Mouse (Mus musculus) CH12.LX (cell line): ENCODE data around the gene Lyst. TPM values are rescaled to one million over a fixed set of nuclear protein-coding genes. Genes with fewer than 3 reads are reported as not detected.
A peak's percentile ranks its signal among the peaks of the same experiment; 100 is the strongest.

ENCODE experiments used
- DNase-seq: peaks from one replicate; pipeline ENCODE4 v3.0.0-alpha.2; 2013; ENCODE audit errors: extremely low read depth
- H3K27ac ChIP-seq: 2 replicates; pipeline ENCODE4 v1.5.1; 2012; ENCODE audit warnings: low read depth, mild to moderate bottlenecking, control low read depth, moderate library complexity; ENCODE audit not compliant: insufficient read depth
- H3K27me3 ChIP-seq: replicated peaks from 2 replicates; pipeline ENCODE3; 2012; ENCODE audit warnings: inconsistent platforms
- H3K36me3 ChIP-seq, 2 experiments: replicated peaks in 1 of 2; 2 replicates each; pipeline versions ENCODE3 to v1.6.1; 2012; ENCODE audit warnings: inconsistent platforms in 1 of 2, low read length in 1 of 2, mild to moderate bottlenecking in 1 of 2, mixed read lengths in 1 of 2, moderate library complexity in 1 of 2; ENCODE audit not compliant: control insufficient read depth in 1 of 2, insufficient read depth in 1 of 2
- H3K4me1 ChIP-seq, 2 experiments: 2 replicates each; pipeline ENCODE4 v1.6.1; 2012; ENCODE audit warnings: inconsistent platforms in 1 of 2, moderate library complexity in 1 of 2; ENCODE audit not compliant: insufficient read depth in 2 of 2, control insufficient read depth in 1 of 2
- H3K4me2 ChIP-seq: 2 replicates; pipeline ENCODE4 v1.6.1; 2012; ENCODE audit warnings: low read depth, mild to moderate bottlenecking, control low read depth; ENCODE audit not compliant: poor library complexity, insufficient read depth, severe bottlenecking
- H3K4me3 ChIP-seq, 3 experiments: fragments of 150-350 bp in 1 of 3; sonication (generic) in 1 of 3; replicated peaks in 1 of 3; 2 replicates each; pipeline versions ENCODE3 to v1.5.1; 2011 to 2012; ENCODE audit warnings: low read depth in 2 of 3, low read length in 2 of 3, mild to moderate bottlenecking in 2 of 3, moderate library complexity in 2 of 3, control low read depth in 1 of 3, improper control_type of control experiment in 1 of 3, inconsistent platforms in 1 of 3, mixed read lengths in 1 of 3; ENCODE audit not compliant: poor library complexity in 1 of 3
- H3K79me2 ChIP-seq: replicated peaks from 2 replicates; pipeline ENCODE4 v1.6.1; 2012; ENCODE audit warnings: mild to moderate bottlenecking, moderate library complexity; ENCODE audit not compliant: control insufficient read depth, poor library complexity, insufficient read depth, severe bottlenecking; ENCODE audit errors: extremely low read depth
- H3K9ac ChIP-seq: 2 replicates; pipeline ENCODE4 v1.6.1; 2012; ENCODE audit warnings: low read depth, mild to moderate bottlenecking, control low read depth, moderate library complexity; ENCODE audit not compliant: insufficient read depth
- H3K9me3 ChIP-seq: replicated peaks from 2 replicates; pipeline ENCODE3; 2012; ENCODE audit warnings: low read length, inconsistent platforms, mixed read lengths
- BHLHE40 ChIP-seq: IDR thresholded peaks from 2 replicates; pipeline ENCODE4 v1.6.1; 2011; ENCODE audit warnings: mild to moderate bottlenecking, low read depth, low read length, improper control_type of control experiment
- CHD1 ChIP-seq: IDR thresholded peaks from 2 replicates; pipeline ENCODE4 v1.6.1; 2012; ENCODE audit warnings: low read depth, low read length, improper control_type of control experiment, inconsistent platforms
- CHD2 ChIP-seq: IDR thresholded peaks from 2 replicates; pipeline ENCODE4 v1.6.1; 2011; ENCODE audit warnings: low read length, improper control_type of control experiment
- CTCF ChIP-seq, 2 experiments: IDR thresholded peaks in 1 of 2; conservative IDR thresholded peaks in 1 of 2; 2 replicates each; pipeline ENCODE4 v1.5.1; 2011 to 2012; ENCODE audit warnings: low read depth in 2 of 2, low read length in 2 of 2, improper control_type of control experiment in 1 of 2, inconsistent platforms in 1 of 2, mild to moderate bottlenecking in 1 of 2, moderate library complexity in 1 of 2
- E2F4 ChIP-seq: IDR thresholded peaks from 2 replicates; pipeline ENCODE4 v1.6.1; 2011; ENCODE audit warnings: low read depth, low read length, improper control_type of control experiment; ENCODE audit not compliant: insufficient replicate concordance
- ELF1 ChIP-seq: IDR thresholded peaks from 2 replicates; pipeline ENCODE4 v1.6.1; 2014; ENCODE audit warnings: low read depth, mild to moderate bottlenecking, inconsistent platforms, low read length, improper control_type of control experiment
- EP300 ChIP-seq: IDR thresholded peaks from 2 replicates; pipeline ENCODE4 v1.6.1; 2011; ENCODE audit warnings: low read length, improper control_type of control experiment
- GABPA ChIP-seq: IDR thresholded peaks from 2 replicates; pipeline ENCODE4 v1.6.1; 2012; ENCODE audit warnings: low read depth, low read length, improper control_type of control experiment, inconsistent platforms; ENCODE audit not compliant: insufficient replicate concordance
- IRF4 ChIP-seq: IDR thresholded peaks from 2 replicates; pipeline ENCODE4 v1.6.1; 2014; ENCODE audit warnings: low read depth, mild to moderate bottlenecking, inconsistent platforms, low read length, improper control_type of control experiment
- JUND ChIP-seq: conservative IDR thresholded peaks from 2 replicates; pipeline ENCODE4 v1.6.1; 2011; ENCODE audit warnings: low read depth, low read length, improper control_type of control experiment
- MAFK ChIP-seq: IDR thresholded peaks from 2 replicates; pipeline ENCODE4 v1.6.1; 2011; ENCODE audit warnings: low read length, improper control_type of control experiment; ENCODE audit not compliant: insufficient replicate concordance
- MAX ChIP-seq: IDR thresholded peaks from 2 replicates; pipeline ENCODE4 v1.6.1; 2011; ENCODE audit warnings: low read length, improper control_type of control experiment
- MAZ ChIP-seq: IDR thresholded peaks from 2 replicates; pipeline ENCODE4 v1.6.1; 2012; ENCODE audit warnings: low read depth, mild to moderate bottlenecking, inconsistent platforms, low read length, improper control_type of control experiment, moderate library complexity
- MEF2A ChIP-seq: IDR thresholded peaks from 2 replicates; pipeline ENCODE4 v1.6.1; 2014; ENCODE audit warnings: low read depth, mild to moderate bottlenecking, inconsistent platforms, low read length, improper control_type of control experiment, borderline replicate concordance
- MXI1 ChIP-seq: IDR thresholded peaks from 2 replicates; pipeline ENCODE4 v1.6.1; 2011; ENCODE audit warnings: mild to moderate bottlenecking, low read depth, low read length, improper control_type of control experiment
- MYC ChIP-seq: IDR thresholded peaks from 2 replicates; pipeline ENCODE4 v1.6.1; 2011; ENCODE audit warnings: low read depth, mild to moderate bottlenecking, improper control_type of control experiment, low read length
- NELFE ChIP-seq: IDR thresholded peaks from 2 replicates; pipeline ENCODE4 v1.6.1; 2011; ENCODE audit warnings: low read depth, low read length, improper control_type of control experiment
- NRF1 ChIP-seq: IDR thresholded peaks from 2 replicates; pipeline ENCODE4 v1.6.1; 2014; ENCODE audit warnings: low read depth, mild to moderate bottlenecking, inconsistent platforms, low read length, improper control_type of control experiment, moderate library complexity
- POLR2A ChIP-seq: IDR thresholded peaks from 2 replicates; pipeline ENCODE4 v1.6.1; 2011; ENCODE audit warnings: low read depth, mild to moderate bottlenecking, improper control_type of control experiment, low read length
- POLR2AphosphoS2 ChIP-seq: IDR thresholded peaks from 2 replicates; pipeline ENCODE4 v1.6.1; 2011; ENCODE audit warnings: low read depth, low read length, improper control_type of control experiment
- RAD21 ChIP-seq: IDR thresholded peaks from 2 replicates; pipeline ENCODE4 v1.6.1; 2011; ENCODE audit warnings: low read depth, mild to moderate bottlenecking, low read length, improper control_type of control experiment, moderate library complexity
- SIN3A ChIP-seq: IDR thresholded peaks from 2 replicates; pipeline ENCODE4 v1.6.1; 2012; ENCODE audit warnings: low read length, improper control_type of control experiment, inconsistent platforms
- SMC3 ChIP-seq: IDR thresholded peaks from 2 replicates; pipeline ENCODE4 v1.6.1; 2011; ENCODE audit warnings: low read depth, low read length, improper control_type of control experiment
- TBP ChIP-seq: conservative IDR thresholded peaks from 2 replicates; pipeline ENCODE4 v1.6.1; 2011; ENCODE audit warnings: low read depth, low read length, improper control_type of control experiment
- TCF12 ChIP-seq: IDR thresholded peaks from 2 replicates; pipeline ENCODE4 v1.6.1; 2014; ENCODE audit warnings: low read depth, mild to moderate bottlenecking, inconsistent platforms, low read length, improper control_type of control experiment
- UBTF ChIP-seq: IDR thresholded peaks from 2 replicates; pipeline ENCODE4 v1.6.1; 2012; ENCODE audit warnings: low read depth, mild to moderate bottlenecking, inconsistent platforms, low read length, improper control_type of control experiment, moderate library complexity
- USF1 ChIP-seq: IDR thresholded peaks from 2 replicates; pipeline ENCODE4 v1.6.1; 2014; ENCODE audit warnings: low read depth, mild to moderate bottlenecking, inconsistent platforms, low read length, improper control_type of control experiment
- USF2 ChIP-seq: conservative IDR thresholded peaks from 2 replicates; pipeline ENCODE4 v1.6.1; 2011; ENCODE audit warnings: low read depth, low read length, improper control_type of control experiment
- ZC3H11A ChIP-seq: IDR thresholded peaks from 2 replicates; pipeline ENCODE4 v1.6.1; 2012; ENCODE audit warnings: low read depth, mild to moderate bottlenecking, inconsistent platforms, low read length, improper control_type of control experiment
- ZKSCAN1 ChIP-seq: IDR thresholded peaks from 2 replicates; pipeline ENCODE4 v1.6.1; 2012; ENCODE audit warnings: low read depth, inconsistent platforms, low read length, improper control_type of control experiment, borderline replicate concordance
- ZMIZ1 ChIP-seq: IDR thresholded peaks from 2 replicates; pipeline ENCODE4 v1.6.1; 2012; ENCODE audit warnings: low read depth, mild to moderate bottlenecking, inconsistent platforms, low read length, improper control_type of control experiment
- ZNF384 ChIP-seq: IDR thresholded peaks from 2 replicates; pipeline ENCODE4 v1.6.1; 2012; ENCODE audit warnings: low read depth, low read length, improper control_type of control experiment, inconsistent platforms
- dilution Hi-C: fragments of 300-500 bp; cut with MboI; formaldehyde crosslinking; loops from 2 replicates; pipeline ENCODE4 v1.14.3; 2020; ENCODE audit warnings: low sequenced_read_pairs; ENCODE audit not compliant: extremely low pct_unique_long_range_greater_than_20kb, extremely low pct_ligation_motif_present
- in situ Hi-C: fragments of 300-500 bp; cut with MboI; formaldehyde crosslinking; loops from 3 replicates; pipeline ENCODE4 v1.14.3; 2019; ENCODE audit warnings: low sequenced_read_pairs, low pct_ligation_motif_present, low pct_unique_long_range_greater_than_20kb, mixed read lengths
- polyA plus RNA-seq: library from polyadenylated mRNA; unstranded; fragments of >175 nt; gene quantifications from 2 replicates; pipeline ENCODE4 v1.2.1, GENCODE M21; 2012; ENCODE audit warnings: low read depth; ENCODE audit not compliant: insufficient read length
- total RNA-seq, 2 experiments: library from RNA; depleted of rRNA; stranded (reverse); fragments of 300-350 nt in 1 of 2; fragments of >200 nt in 1 of 2; gene quantifications; 2 replicates each; pipeline ENCODE4 v1.2.3; 2012 to 2014

Lyst gene
- total and polyA plus RNA-seq, 3 experiments = 33.1 to 61.1 (median 34.8) TPM

GRCm38 (mm10) chr13:13549687-13550660 is 40.2 kb upstream of the Lyst start:
- H3K27ac ChIP-seq = peak overlapping the region; percentile 50
- DNase-seq = no peak
- H3K4me2 ChIP-seq = no peak overlapping the region
- TF ChIP-seq RAD21 (no peak), E2F4 (no peak), NELFE (no peak), POLR2AphosphoS2 (no peak), SMC3 (no peak), CTCF (conservative IDR thresholded peaks at IDR 0.05 in 1 of 2, IDR thresholded peaks at IDR 0.05 in 1 of 2; ENCODE audit: low read depth in 2 of 2, low read length in 2 of 2) (no peak), IRF4 (no peak), GABPA (no peak), MAZ (no peak), MAX (no peak), TBP (no peak), ZNF384 (no peak), CHD2 (no peak), ELF1 (no peak), NRF1 (no peak), POLR2A (no peak), MEF2A (no peak), JUND (no peak), BHLHE40 (no peak)
- H3K9me3 ChIP-seq = peaks cover 7% of the 10 kb centered on the region
- dilution Hi-C loops = no loop called here
- H3K79me2 ChIP-seq = no peaks in the 10 kb centered on the region
- H3K9ac ChIP-seq = 0 out of 2 replicates have a peak overlapping the region, but pooled peaks have one; percentile 5
- no peaks in the 10 kb centered on the region for H3K27me3 ChIP-seq
- in situ Hi-C loops = loop anchor here (5.0 kb wide), 1 partner anchor 37 kb away; no protein-coding TSS in a partner anchor
- H3K4me1 ChIP-seq = peaks cover 16 to 51% of the 10 kb centered on the region in 2 experiments
- H3K36me3 ChIP-seq = no peaks in the 10 kb centered on the region
- no peak overlapping the region for H3K4me3 ChIP-seq

- Histone ChIP-seq H3K36me3 (no peaks in the 10 kb centered on the region), H3K9ac (no peak overlapping the region), H3K4me1 (peaks cover 21 to 69% of the 10 kb centered on the region in 2 experiments), H3K4me2 (no peak overlapping the region), H3K79me2 (no peaks in the 10 kb centered on the region), H3K27me3 (no peaks in the 10 kb centered on the region), H3K9me3 (peaks cover 7% of the 10 kb centered on the region), H3K4me3 (no peak overlapping the region), H3K27ac (no peak overlapping the region)
- dilution Hi-C loops = no loop called here
- no peak for DNase-seq
- TF ChIP-seq BHLHE40 = no peak
- TF ChIP-seq ZC3H11A = no peak
- no peak for TF ChIP-seq SIN3A
- TF ChIP-seq EP300 = no peak
- TF ChIP-seq USF2 = no peak
- TF ChIP-seq TCF12 = no peak
- no peak for TF ChIP-seq MYC
- no peak for TF ChIP-seq ZMIZ1
- TF ChIP-seq MXI1 = no peak
- no peak for TF ChIP-seq USF1
- no peak for TF ChIP-seq NELFE
- no peak for TF ChIP-seq RAD21
- no peak for TF ChIP-seq CHD1
- no peak for TF ChIP-seq UBTF
- TF ChIP-seq MAFK = no peak
- no peak for TF ChIP-seq ZKSCAN1
- no peak for TF ChIP-seq E2F4
- no peak for TF ChIP-seq CTCF (conservative IDR thresholded peaks at IDR 0.05 in 1 of 2, IDR thresholded peaks at IDR 0.05 in 1 of 2; ENCODE audit: low read depth in 2 of 2, low read length in 2 of 2)
- in situ Hi-C loops = loop anchor here (5.0 kb wide), 1 partner anchor 35 kb away; no protein-coding TSS in a partner anchor
These were observed 38.2 kb upstream of the Lyst start for GRCm38 (mm10) chr13:13552020-13552419.
